Mouse (Mus musculus): ENCODE results near the gene Srpk2. TPM values are rescaled to one million over a fixed set of nuclear protein-coding genes. Genes with fewer than 3 reads are reported as not detected.

Gene Srpk2
- polyA plus RNA-seq, 1 experiment: 166 TPM

- TF ChIP-seq POLR2A (IDR thresholded peaks at IDR 0.05; ENCODE audit: insufficient read depth, low read depth, low read length) (no peak), CTCF (IDR thresholded peaks at IDR 0.05; ENCODE audit: insufficient read depth, low read depth, low read length) (no peak)
- Histone ChIP-seq H3K4me3 (ENCODE audit: insufficient read depth, low read depth, low read length) (peak overlapping the region; percentile 99), H3K27ac (ENCODE audit: insufficient read depth, low read depth, low read length) (peak overlapping the region; percentile 56; the same call in 1 of the 2 replicates), H3K4me1 (ENCODE audit: control insufficient read depth, insufficient read depth, low read length) (peaks cover 3% of the 10 kb centered on the region; the same call in 1 of the 2 replicates)
- 10% methylated on average over 38 of the region's 41 CpGs for WGBS
Measured at GRCm38 (mm10) chr5:23676156-23677071, 8.0 kb downstream of the Srpk2 start.

- TF ChIP-seq POLR2A (IDR thresholded peaks at IDR 0.05; ENCODE audit: insufficient read depth, low read depth, low read length): no peak
- no peak for TF ChIP-seq CTCF (IDR thresholded peaks at IDR 0.05; ENCODE audit: insufficient read depth, low read depth, low read length)
- Histone ChIP-seq H3K27ac (ENCODE audit: insufficient read depth, low read depth, low read length) (peak overlapping the region; percentile 56; the same call in 1 of the 2 replicates), H3K4me1 (ENCODE audit: control insufficient read depth, insufficient read depth, low read length) (peaks cover 3% of the 10 kb centered on the region; the same call in 1 of the 2 replicates), H3K4me3 (ENCODE audit: insufficient read depth, low read depth, low read length) (peak overlapping the region; percentile 99)
- under 1% methylated on average over 79 of the region's 95 CpGs for WGBS
Measured at GRCm38 (mm10) chr5:23675499-23676155, 8.8 kb downstream of the Srpk2 start.

GRCm38 (mm10) chr5:23674829-23675498 is 9.5 kb downstream of the Srpk2 start:
- H3K27ac ChIP-seq (ENCODE audit: insufficient read depth, low read depth, low read length): no peak overlapping the region
- H3K4me3 ChIP-seq (ENCODE audit: insufficient read depth, low read depth, low read length): peak overlapping the region; percentile 99
- peaks cover 3% of the 10 kb centered on the region; the same call in 1 of the 2 replicates for H3K4me1 ChIP-seq (ENCODE audit: control insufficient read depth, insufficient read depth, low read length)
- under 1% methylated on average over 61 of the region's 61 CpGs for WGBS
- TF ChIP-seq CTCF (IDR thresholded peaks at IDR 0.05; ENCODE audit: insufficient read depth, low read depth, low read length): 0 out of 2 replicates have a peak, but pooled peaks have one; percentile 23
- TF ChIP-seq POLR2A (IDR thresholded peaks at IDR 0.05; ENCODE audit: insufficient read depth, low read depth, low read length): no peak

GRCm38 (mm10) chr5:23672136-23672535 is 12.3 kb downstream of the Srpk2 start:
- H3K27ac ChIP-seq (ENCODE audit: insufficient read depth, low read depth, low read length): no peak overlapping the region
- H3K4me1 ChIP-seq (ENCODE audit: control insufficient read depth, insufficient read depth, low read length): peaks cover 3% of the 10 kb centered on the region; the same call in 1 of the 2 replicates
- 53% methylated on average over 7 of the region's 7 CpGs for WGBS
- no peak overlapping the region for H3K4me3 ChIP-seq (ENCODE audit: insufficient read depth, low read depth, low read length)
- TF ChIP-seq CTCF (IDR thresholded peaks at IDR 0.05; ENCODE audit: insufficient read depth, low read depth, low read length): no peak
- TF ChIP-seq POLR2A (IDR thresholded peaks at IDR 0.05; ENCODE audit: insufficient read depth, low read depth, low read length): no peak

- no peak for TF ChIP-seq CTCF (IDR thresholded peaks at IDR 0.05; ENCODE audit: insufficient read depth, low read depth, low read length)
- no peak for TF ChIP-seq POLR2A (IDR thresholded peaks at IDR 0.05; ENCODE audit: insufficient read depth, low read depth, low read length)
- WGBS: 97% methylated on average over 4 of the region's 4 CpGs
Measured at GRCm38 (mm10) chr5:23670880-23671279, 13.5 kb downstream of the Srpk2 start.

GRCm38 (mm10) chr5:23665906-23666305 is 18.5 kb downstream of the Srpk2 start:
- H3K4me1 ChIP-seq (ENCODE audit: control insufficient read depth, insufficient read depth, low read length): no peaks in the 10 kb centered on the region
- no peak overlapping the region for H3K4me3 ChIP-seq (ENCODE audit: insufficient read depth, low read depth, low read length)
- TF ChIP-seq POLR2A (IDR thresholded peaks at IDR 0.05; ENCODE audit: insufficient read depth, low read depth, low read length): no peak
- no peak for TF ChIP-seq CTCF (IDR thresholded peaks at IDR 0.05; ENCODE audit: insufficient read depth, low read depth, low read length)
- H3K27ac ChIP-seq (ENCODE audit: insufficient read depth, low read depth, low read length): no peak overlapping the region

More at GRCm38 (mm10) chr5:23670880-23671279, 13.5 kb downstream of the Srpk2 start:
- Histone ChIP-seq H3K4me3 (ENCODE audit: insufficient read depth, low read depth, low read length) (no peak overlapping the region), H3K27ac (ENCODE audit: insufficient read depth, low read depth, low read length) (no peak overlapping the region), H3K4me1 (ENCODE audit: control insufficient read depth, insufficient read depth, low read length) (no peaks in the 10 kb centered on the region)

- no peak for TF ChIP-seq POLR2A (IDR thresholded peaks at IDR 0.05; ENCODE audit: insufficient read depth, low read depth, low read length)
- TF ChIP-seq CTCF (IDR thresholded peaks at IDR 0.05; ENCODE audit: insufficient read depth, low read depth, low read length): no peak
- Histone ChIP-seq H3K27ac (ENCODE audit: insufficient read depth, low read depth, low read length) (no peak overlapping the region), H3K4me1 (ENCODE audit: control insufficient read depth, insufficient read depth, low read length) (no peaks in the 10 kb centered on the region), H3K4me3 (ENCODE audit: insufficient read depth, low read depth, low read length) (no peak overlapping the region)
- 80% methylated on average over 2 of the region's 2 CpGs for WGBS
Measured at GRCm38 (mm10) chr5:23661191-23661590, 23.2 kb downstream of the Srpk2 start.

- H3K4me3 ChIP-seq (ENCODE audit: insufficient read depth, low read depth, low read length): no peak overlapping the region
- 80% methylated on average over 5 of the region's 5 CpGs for WGBS
- H3K4me1 ChIP-seq (ENCODE audit: control insufficient read depth, insufficient read depth, low read length): no peaks in the 10 kb centered on the region
- TF ChIP-seq CTCF (IDR thresholded peaks at IDR 0.05; ENCODE audit: insufficient read depth, low read depth, low read length): no peak
- no peak for TF ChIP-seq POLR2A (IDR thresholded peaks at IDR 0.05; ENCODE audit: insufficient read depth, low read depth, low read length)
- no peak overlapping the region for H3K27ac ChIP-seq (ENCODE audit: insufficient read depth, low read depth, low read length)
Measured at GRCm38 (mm10) chr5:23658017-23658416, 26.4 kb downstream of the Srpk2 start.

All from olfactory bulb, adult 2 months (tissue).